Mouse (Mus musculus): ENCODE results near the gene Schip1. TPM values are rescaled to one million over a fixed set of nuclear protein-coding genes. Genes with fewer than 3 reads are reported as not detected.

Schip1 gene
- polyA plus RNA-seq (2012; rRNA removed) = 22.5 and 29.5 TPM in 2 replicates

GRCm38 (mm10) chr3:68064731-68065130, at the start of gene Schip1:
TSS of gene Schip1 (plus strand) at chr3:68064802.
- no peak within 1 kb of the TSS for H3K4me3 ChIP-seq (replicated peaks; ENCODE audit: extremely low read depth, low read depth, low read length)
- peak; percentile 12 for DNase-seq
- no peak for TF ChIP-seq POLR2A (IDR thresholded peaks at IDR 0.05; ENCODE audit: borderline replicate concordance, extremely low read depth, low read depth, low read length)
- TF ChIP-seq CTCF (IDR thresholded peaks at IDR 0.05; ENCODE audit: insufficient read depth, low read length) = no peak
- H3K4me1 ChIP-seq (ENCODE audit: control insufficient read depth, insufficient read depth, low read length) = no peaks in the 10 kb centered on the region
- WGBS = 29% methylated on average over 12 of the region's 12 CpGs

- TF ChIP-seq POLR2A (IDR thresholded peaks at IDR 0.05; ENCODE audit: borderline replicate concordance, extremely low read depth, low read depth, low read length) (no peak), CTCF (IDR thresholded peaks at IDR 0.05; ENCODE audit: insufficient read depth, low read length) (no peak)
- Histone ChIP-seq H3K4me1 (ENCODE audit: control insufficient read depth, insufficient read depth, low read length) (no peaks in the 10 kb centered on the region), H3K4me3 (replicated peaks; ENCODE audit: extremely low read depth, low read depth, low read length) (no peak overlapping the region)
- WGBS = 56% methylated on average over 1 of the region's 1 CpGs
- DNase-seq = no peak
Measured at GRCm38 (mm10) chr3:68015786-68016185, 48.8 kb upstream of the Schip1 start.

- no peak overlapping the region for H3K4me3 ChIP-seq (replicated peaks; ENCODE audit: extremely low read depth, low read depth, low read length)
- DNase-seq = no peak
- 56% methylated on average over 4 of the region's 4 CpGs for WGBS
- no peak for TF ChIP-seq CTCF (IDR thresholded peaks at IDR 0.05; ENCODE audit: insufficient read depth, low read length)
- no peak for TF ChIP-seq POLR2A (IDR thresholded peaks at IDR 0.05; ENCODE audit: borderline replicate concordance, extremely low read depth, low read depth, low read length)
- H3K4me1 ChIP-seq (ENCODE audit: control insufficient read depth, insufficient read depth, low read length) = no peaks in the 10 kb centered on the region
Measured at GRCm38 (mm10) chr3:68019401-68019800, 45.2 kb upstream of the Schip1 start.

- Histone ChIP-seq H3K4me3 (replicated peaks; ENCODE audit: extremely low read depth, low read depth, low read length) (no peak overlapping the region), H3K4me1 (ENCODE audit: control insufficient read depth, insufficient read depth, low read length) (no peaks in the 10 kb centered on the region)
- DNase-seq = no peak
- 62% methylated on average over 3 of the region's 3 CpGs for WGBS
- no peak for TF ChIP-seq POLR2A (IDR thresholded peaks at IDR 0.05; ENCODE audit: borderline replicate concordance, extremely low read depth, low read depth, low read length)
- no peak for TF ChIP-seq CTCF (IDR thresholded peaks at IDR 0.05; ENCODE audit: insufficient read depth, low read length)
Measured at GRCm38 (mm10) chr3:68036097-68036496, 28.5 kb upstream of the Schip1 start.

- H3K4me1 ChIP-seq (ENCODE audit: control insufficient read depth, insufficient read depth, low read length) = no peaks in the 10 kb centered on the region
- H3K4me3 ChIP-seq (replicated peaks; ENCODE audit: extremely low read depth, low read depth, low read length) = no peak overlapping the region
- TF ChIP-seq POLR2A (IDR thresholded peaks at IDR 0.05; ENCODE audit: borderline replicate concordance, extremely low read depth, low read depth, low read length) (no peak), CTCF (IDR thresholded peaks at IDR 0.05; ENCODE audit: insufficient read depth, low read length) (no peak)
- 90% methylated on average over 2 of the region's 2 CpGs for WGBS
- DNase-seq = no peak
Measured at GRCm38 (mm10) chr3:68042951-68043350, 21.7 kb upstream of the Schip1 start.

GRCm38 (mm10) chr3:68045475-68046416, 18.9 kb upstream of the Schip1 start:
- 47% methylated on average over 9 of the region's 9 CpGs for WGBS
- no peaks in the 10 kb centered on the region for H3K4me1 ChIP-seq (ENCODE audit: control insufficient read depth, insufficient read depth, low read length)
- TF ChIP-seq CTCF (IDR thresholded peaks at IDR 0.05; ENCODE audit: insufficient read depth, low read length) = peak; percentile 58; the same call in 1 of the 2 replicates
- no peak for TF ChIP-seq POLR2A (IDR thresholded peaks at IDR 0.05; ENCODE audit: borderline replicate concordance, extremely low read depth, low read depth, low read length)
- H3K4me3 ChIP-seq (replicated peaks; ENCODE audit: extremely low read depth, low read depth, low read length) = no peak overlapping the region
- no peak for DNase-seq

GRCm38 (mm10) chr3:68053538-68053937, 11.1 kb upstream of the Schip1 start:
- TF ChIP-seq POLR2A (IDR thresholded peaks at IDR 0.05; ENCODE audit: borderline replicate concordance, extremely low read depth, low read depth, low read length) (no peak), CTCF (IDR thresholded peaks at IDR 0.05; ENCODE audit: insufficient read depth, low read length) (peak; percentile 23; the same call in 1 of the 2 replicates)
- 49% methylated on average over 2 of the region's 2 CpGs for WGBS
- no peak for DNase-seq

GRCm38 (mm10) chr3:68055071-68055470, 9.5 kb upstream of the Schip1 start:
- TF ChIP-seq POLR2A (IDR thresholded peaks at IDR 0.05; ENCODE audit: borderline replicate concordance, extremely low read depth, low read depth, low read length) (no peak), CTCF (IDR thresholded peaks at IDR 0.05; ENCODE audit: insufficient read depth, low read length) (no peak)
- WGBS = 39% methylated on average over 13 of the region's 13 CpGs
- Histone ChIP-seq H3K4me1 (ENCODE audit: control insufficient read depth, insufficient read depth, low read length) (no peaks in the 10 kb centered on the region), H3K4me3 (replicated peaks; ENCODE audit: extremely low read depth, low read depth, low read length) (no peak overlapping the region)
- DNase-seq = no peak

More at GRCm38 (mm10) chr3:68053538-68053937, 11.1 kb upstream of the Schip1 start:
- Histone ChIP-seq H3K4me1 (ENCODE audit: control insufficient read depth, insufficient read depth, low read length) (no peaks in the 10 kb centered on the region), H3K4me3 (replicated peaks; ENCODE audit: extremely low read depth, low read depth, low read length) (no peak overlapping the region)

- H3K4me3 ChIP-seq (replicated peaks; ENCODE audit: extremely low read depth, low read depth, low read length) = peak overlapping the region; percentile 56
- 34% methylated on average over 23 of the region's 23 CpGs for WGBS
- TF ChIP-seq POLR2A (IDR thresholded peaks at IDR 0.05; ENCODE audit: borderline replicate concordance, extremely low read depth, low read depth, low read length) (no peak), CTCF (IDR thresholded peaks at IDR 0.05; ENCODE audit: insufficient read depth, low read length) (peak; percentile 74)
- DNase-seq = peak; percentile 79
- H3K4me1 ChIP-seq (ENCODE audit: control insufficient read depth, insufficient read depth, low read length) = no peaks in the 10 kb centered on the region
Measured at GRCm38 (mm10) chr3:68056373-68057275, 8.0 kb upstream of the Schip1 start.

Measured in lung, adult 2 months (tissue).